Mouse (Mus musculus): ENCODE data around the gene Ipo4. TPM values are rescaled to one million over a fixed set of nuclear protein-coding genes. Genes with fewer than 3 reads are reported as not detected.

The Ipo4 gene
- total RNA-seq (2023), result 10.0 and 12.5 TPM in 2 replicates

DNA sequence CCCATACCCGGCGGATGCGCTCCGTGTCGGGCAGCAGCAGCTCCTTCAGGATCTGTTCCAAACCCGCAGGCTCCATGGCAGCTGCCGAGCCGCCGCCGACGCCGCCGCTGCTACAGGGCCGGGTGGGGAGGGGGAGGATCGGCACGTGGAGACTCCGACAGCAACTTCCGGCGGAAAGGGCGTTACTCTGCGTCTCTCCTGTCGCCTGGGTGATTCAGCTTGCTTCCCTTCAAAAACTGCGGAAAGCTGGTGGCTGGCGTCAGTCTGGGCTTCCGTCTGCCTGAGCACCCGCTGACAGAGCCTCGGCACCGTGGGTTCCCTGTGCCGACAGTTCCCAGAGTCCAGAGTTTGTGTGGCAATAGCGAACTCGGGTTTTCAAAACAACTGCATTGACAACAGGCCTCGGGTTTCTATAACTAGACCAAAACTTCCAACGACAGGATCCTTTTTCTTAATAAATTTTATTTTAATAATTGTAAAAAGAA lies at the start of gene Ipo4:
TSS of gene Ipo4 (minus strand) at position 435 of the 485 bp plus-strand sequence.

DNA sequence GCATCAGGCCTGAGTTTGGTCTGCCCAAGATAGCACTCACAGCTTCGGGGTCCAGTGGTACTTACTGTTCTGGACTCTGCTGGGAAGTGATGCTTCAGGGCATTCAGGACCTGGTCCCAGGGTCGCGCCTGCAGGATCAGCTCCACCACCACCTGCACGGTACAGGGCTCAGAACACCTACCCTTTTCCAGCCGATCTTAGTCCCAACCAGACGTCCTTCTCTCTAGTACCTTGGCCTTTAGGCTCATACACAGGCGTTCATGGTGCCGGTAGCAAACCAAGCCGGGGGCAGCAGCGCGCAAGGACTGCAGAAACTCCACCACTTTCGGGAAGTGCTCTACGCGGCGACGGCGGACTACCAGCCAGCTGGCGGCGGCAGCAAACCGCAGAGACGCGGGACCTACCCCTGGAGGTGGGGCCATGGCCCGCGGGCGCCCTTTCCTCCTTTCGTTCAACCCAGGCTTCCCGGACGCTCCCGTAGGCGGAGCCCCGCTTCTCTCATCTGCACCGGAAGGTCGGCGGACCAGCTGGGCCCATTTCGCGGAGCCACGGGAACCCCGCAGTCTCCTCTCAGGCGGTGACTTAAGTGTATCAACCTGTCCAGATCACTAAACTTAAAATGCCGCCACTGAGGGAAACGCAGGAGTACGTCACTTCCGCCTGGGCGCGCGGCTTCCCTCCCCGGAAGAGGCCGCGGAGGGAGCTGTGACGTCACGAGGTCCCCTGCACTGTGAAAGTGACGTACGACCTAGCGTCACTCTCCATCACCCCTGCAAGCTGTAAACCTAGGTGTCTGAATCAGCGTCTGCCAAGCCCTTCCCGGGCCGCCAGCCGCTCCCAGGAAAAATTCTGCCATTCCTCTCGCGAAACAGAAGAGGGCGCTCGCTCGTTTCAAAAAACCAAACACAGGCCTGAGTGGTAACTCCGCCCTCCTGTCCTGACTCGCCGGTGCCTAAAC lies 45.7 kb upstream of the Ipo4 start, which contains the start of gene Tinf2:
TSS of gene Tinf2 (minus strand) at position 661 of the 958 bp plus-strand sequence.

DNA sequence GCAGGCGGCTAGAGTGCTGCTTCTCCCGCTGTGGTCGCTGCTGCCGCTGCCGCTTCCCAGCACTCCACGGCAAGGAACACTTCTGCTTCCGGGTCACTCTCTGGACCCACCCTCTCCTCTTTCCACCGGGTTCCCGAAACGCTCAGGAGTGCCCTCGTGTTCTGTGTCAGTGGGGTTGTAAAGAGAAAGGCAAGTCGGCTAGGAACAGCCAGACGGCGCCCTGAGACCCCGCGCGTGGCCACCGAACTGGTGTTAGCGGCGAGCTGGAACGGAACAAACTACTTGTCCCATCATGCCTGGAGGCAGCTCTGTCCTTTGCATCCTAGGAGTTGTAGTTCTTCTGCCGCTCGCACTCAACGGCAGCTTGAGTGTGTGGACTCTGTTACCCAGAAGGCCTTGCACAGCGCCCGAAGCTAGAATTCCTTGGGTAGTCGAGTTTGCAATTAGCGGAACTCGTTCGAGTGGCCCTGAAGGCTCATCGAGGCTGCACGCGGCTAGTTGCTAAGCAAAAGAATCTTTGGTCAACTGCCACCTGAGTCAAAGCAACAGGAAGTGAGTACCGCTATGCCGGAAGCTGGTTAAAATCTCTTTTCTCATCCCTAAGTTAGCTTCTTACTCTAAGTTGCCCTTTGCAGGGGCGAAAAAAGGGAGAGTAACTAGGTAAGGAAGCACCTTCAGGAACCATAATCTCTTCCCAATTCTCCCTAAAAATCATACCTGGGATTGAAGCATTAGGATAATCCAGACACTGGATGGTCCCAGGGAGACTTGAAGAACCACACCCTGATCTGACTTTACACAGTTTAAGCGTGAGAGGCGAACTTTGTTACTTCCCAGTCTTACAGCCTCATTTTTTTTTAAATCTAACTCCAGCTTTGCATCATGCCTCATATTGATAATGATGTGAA lies 36.3 kb upstream of the Ipo4 start, which contains the start of the genes Gmpr2 and Nedd8:
TSS of gene Gmpr2 (plus strand) at position 109 of the 908 bp plus-strand sequence.
TSS of gene Nedd8 (minus strand) at position 292 of the 908 bp plus-strand sequence.

DNA sequence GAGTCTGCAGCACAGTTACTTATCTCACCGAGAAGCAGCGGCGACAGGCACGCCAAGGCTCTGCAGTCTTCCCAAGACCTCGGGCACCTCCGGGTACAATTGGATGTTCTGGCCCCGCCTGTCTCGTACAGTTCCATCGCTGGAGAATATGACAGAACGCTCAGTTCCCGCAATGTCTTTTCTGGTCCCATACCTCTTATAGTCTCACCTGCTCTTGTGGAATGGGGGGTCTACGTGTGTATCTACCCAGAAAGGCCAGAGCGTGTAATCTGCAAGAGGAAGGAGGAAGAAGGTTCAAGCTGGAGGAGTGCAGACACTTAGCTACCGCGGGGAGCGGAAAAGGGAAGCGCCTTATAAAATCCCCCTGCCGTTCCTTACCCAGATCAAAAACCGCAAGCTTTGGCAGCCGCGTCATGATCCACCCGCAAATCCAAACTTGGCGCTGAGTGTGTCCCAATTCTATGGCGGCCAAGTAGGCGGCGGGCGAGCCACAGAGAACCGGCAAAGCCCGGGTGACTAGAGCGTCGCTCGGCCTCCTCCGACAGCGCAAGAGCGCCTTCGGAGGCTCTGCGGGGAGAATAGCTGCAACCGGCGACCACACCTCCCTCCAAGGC lies 24.3 kb upstream of the Ipo4 start, which contains the start of gene Mdp1:
TSS of gene Mdp1 (minus strand) at position 549 of the 614 bp plus-strand sequence.

DNA sequence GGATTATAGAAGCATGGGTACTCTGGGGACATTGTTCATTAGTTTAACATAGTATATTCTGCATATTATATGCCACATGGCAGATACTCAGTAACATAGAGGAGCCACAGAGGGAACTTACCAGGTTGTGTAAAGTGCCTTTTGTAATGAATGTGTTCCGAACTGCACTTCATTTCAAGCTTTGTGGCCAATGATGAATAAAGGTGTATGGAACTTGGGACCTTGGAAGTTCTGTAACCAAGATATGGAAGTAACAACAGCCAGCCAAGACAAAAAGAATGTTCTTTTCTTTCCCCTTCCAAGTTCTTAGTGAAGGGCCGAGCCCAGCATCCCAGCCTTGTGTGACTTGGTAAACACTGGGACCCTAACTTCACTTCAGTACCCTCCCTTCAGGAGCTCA lies 14.1 kb upstream of the Ipo4 start, which contains the start of gene Tssk4:
TSS of gene Tssk4 (plus strand) at position 301 of the 400 bp plus-strand sequence.

DNA sequence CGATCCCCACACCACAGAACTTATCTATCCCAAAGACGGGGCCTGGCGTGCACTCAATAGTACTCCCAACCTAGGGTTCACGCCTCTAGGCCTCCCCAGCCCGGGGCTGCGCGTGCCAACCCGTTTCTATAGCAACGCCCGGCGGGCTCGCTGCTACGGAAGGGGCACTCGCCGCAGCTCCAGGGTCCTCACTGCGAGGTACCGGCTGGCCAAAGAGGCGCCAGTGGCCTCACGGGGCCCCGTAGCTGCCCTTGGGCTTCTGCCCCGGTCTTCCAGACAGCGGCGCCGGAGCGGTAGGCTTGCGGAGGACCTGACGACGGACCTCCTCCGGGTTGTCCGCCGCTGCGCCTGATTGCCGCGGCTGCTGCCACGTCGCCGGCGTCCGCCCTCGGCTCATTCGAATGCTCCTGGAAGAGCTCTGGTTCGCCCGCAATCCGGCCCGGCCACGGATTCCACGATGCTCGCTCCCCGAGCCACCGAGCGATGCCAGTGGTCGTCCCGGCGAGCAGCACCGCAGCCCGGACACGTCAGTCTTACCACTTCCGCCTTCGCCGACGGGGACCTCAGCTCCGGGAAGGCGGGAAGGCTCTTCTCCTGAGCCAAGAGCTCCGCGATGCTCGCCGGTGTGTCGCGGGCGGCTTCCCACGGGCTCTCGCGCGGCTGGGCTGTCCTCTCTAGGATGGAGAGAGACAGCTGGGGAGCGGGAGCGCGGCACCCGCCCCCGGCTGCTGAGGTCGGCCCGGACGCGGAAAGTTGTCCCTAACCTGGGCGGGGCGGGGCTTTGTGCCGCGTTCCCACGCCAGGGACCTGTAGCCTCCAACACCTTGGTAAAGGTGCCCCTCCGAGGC lies 7.5 kb upstream of the Ipo4 start, which contains the start of gene Tm9sf1:
TSS of gene Tm9sf1 (minus strand) at position 747 of the 848 bp plus-strand sequence.

DNA sequence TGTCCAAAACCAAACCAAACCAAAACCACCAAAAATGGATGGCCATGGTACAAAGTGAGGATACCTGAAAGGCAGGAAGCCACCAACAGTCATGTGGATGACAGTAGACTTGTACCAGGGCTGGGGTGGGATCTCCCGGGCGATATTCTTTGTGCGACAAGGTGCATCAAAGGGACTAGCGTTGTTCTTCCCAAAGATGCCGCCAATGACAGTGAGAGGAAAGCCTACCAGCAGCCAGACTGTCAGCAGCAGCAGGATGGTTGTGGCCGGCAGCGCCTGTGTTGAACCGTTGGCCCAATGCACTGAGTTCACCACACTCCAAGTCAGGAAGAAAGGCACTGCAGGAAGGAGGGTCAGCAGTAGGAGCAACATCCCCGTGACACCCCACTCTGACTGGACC lies 2.0 kb upstream of the Ipo4 start, which contains the start of gene Gm49378:
TSS of gene Gm49378 (minus strand) at position 101 of the 400 bp plus-strand sequence.

DNA sequence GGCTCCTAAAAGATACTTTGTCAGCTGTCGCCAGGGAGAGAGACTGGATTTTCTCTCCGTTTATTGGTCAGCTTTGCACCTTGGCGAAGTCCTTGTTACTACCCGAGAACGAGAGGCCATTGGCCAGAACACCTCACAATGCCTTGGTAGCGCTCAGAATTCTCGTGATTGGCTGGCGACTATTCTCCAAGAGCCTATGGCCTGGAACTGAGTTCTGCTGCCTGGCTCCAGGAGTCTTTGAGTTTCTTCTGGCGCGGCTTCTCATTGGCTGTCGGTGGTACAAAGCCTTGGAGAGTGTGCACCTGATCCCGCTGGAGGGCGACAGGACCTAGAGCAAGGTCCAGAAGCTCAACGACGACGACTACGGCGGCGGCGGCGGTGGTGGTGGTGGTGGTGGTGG lies 17.9 kb downstream of the Ipo4 start, which contains the start of gene Rec8:
TSS of gene Rec8 (plus strand) at position 216 of the 400 bp plus-strand sequence.

DNA sequence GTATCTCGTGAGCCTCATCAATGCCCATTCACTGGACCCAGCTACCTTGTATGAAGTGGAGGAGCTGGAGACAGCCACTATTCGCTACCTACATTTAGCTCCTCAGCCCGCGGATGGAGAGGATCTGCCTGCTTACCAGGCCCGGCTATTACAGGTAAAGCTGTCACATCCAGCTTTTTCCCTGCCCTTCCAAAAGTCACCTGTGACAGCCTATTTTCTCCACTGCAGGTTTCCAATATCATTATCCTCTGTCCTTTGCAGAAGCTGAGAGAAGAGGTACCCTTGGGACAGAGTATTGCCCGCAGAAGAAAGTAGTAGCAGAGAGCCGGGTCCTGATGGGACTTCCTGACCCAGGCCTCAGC lies 32.5 kb downstream of the Ipo4 start, which contains the start of gene Irf9:
TSS of gene Irf9 (plus strand) at position 301 of the 362 bp plus-strand sequence.

DNA sequence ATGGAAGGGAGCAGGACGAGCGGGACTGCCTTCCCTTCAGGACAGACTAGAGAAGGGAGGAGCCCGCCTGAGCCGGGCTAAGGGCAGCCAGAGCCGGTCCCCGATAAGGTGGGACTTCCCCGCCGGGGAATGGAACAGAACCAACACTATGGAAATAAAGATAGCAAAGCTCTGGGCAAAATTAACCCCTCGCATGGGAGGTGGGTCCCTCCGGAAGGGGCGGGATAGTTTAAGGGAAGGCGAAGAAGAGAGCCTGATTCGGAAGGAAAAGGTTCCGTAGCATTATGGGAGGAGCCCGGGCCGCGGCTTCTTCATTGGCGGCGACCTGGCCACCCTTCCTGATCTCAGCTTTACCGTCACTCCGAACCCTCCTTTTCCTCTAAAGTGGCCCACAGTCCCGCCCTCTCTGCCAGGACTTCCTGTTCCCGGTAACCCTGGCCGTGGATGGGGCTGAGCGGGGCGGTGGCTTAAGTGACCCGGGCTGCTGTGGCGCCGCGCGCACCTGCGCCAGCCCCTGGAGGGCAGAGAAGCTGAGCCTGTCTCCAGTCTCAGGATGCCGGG lies 44.3 kb downstream of the Ipo4 start, which contains the start of gene Rnf31:
TSS of gene Rnf31 (plus strand) at position 378 of the 561 bp plus-strand sequence.

DNA sequence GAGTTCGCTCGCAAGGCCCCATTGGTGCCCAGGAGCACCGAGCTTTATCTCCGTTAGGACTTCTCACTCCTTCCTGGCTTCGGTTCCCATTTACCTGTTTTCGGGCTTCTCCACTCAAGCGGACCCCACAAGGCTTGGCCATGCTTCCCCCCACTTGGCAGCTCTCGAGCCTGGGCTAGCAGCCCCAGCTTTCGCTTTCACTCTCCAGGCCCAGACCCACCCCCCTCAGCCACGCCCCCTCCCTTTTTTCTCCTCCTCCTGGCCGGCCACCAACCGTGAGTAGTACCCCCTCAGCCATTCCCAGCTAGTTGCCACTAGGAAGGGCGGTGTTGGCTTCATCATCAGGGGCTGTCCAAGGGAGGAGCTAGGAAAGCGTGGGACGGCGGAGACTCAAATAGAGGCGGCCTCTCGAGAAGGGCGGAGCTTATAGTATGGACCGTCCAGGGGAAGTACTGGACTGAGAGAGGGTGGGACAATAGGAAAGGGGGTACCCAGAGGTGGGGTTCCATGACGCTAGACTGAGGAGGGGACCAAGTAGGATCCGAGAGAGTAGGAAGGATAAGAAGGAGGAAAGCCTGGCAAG lies 44.9 kb downstream of the Ipo4 start, which contains the start of gene Psme2:
TSS of gene Psme2 (minus strand) at position 366 of the 583 bp plus-strand sequence.

DNA sequence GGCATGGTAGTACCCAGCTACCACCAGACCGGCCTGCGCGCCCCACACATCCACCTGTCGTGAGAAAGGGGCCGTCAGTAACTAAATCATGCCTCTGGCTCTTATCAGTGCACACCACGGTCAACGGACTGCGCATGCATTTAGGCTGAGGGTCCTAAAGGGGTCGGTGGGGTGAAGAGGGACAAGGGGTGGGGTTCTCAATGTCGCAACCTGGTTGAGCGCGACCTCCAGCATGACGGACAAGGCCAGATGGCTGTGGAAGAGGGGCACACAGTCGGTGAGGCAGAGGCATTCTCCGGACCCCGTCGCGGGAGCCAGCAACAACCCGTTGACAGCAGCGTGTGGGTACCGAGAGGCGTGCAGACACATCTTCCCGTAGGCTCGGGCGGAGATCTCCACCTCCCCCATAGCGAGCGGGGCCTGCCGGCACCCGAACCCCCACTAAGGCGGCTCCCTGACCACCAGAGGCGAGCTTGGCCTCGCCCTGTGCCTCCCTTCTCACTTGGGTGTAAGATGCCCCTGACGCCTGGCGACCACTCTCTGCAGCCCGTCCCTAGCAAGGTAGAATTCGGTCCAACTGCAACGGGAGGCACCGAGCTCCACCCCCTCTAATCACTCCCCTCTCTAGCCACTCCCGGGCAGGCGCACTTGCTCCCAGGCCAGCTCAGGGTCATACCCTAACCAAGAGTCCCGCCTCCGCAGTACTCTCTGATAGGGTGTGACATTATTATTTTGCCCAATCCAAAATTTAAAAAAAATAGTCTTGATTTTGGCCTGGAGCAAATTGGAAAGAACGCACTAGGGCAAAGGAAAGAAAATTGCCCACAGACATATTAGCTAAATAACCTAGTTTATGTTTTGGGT lies 50.8 kb downstream of the Ipo4 start, which contains the start of gene Emc9:
TSS of gene Emc9 (minus strand) at position 601 of the 864 bp plus-strand sequence.

DNA sequence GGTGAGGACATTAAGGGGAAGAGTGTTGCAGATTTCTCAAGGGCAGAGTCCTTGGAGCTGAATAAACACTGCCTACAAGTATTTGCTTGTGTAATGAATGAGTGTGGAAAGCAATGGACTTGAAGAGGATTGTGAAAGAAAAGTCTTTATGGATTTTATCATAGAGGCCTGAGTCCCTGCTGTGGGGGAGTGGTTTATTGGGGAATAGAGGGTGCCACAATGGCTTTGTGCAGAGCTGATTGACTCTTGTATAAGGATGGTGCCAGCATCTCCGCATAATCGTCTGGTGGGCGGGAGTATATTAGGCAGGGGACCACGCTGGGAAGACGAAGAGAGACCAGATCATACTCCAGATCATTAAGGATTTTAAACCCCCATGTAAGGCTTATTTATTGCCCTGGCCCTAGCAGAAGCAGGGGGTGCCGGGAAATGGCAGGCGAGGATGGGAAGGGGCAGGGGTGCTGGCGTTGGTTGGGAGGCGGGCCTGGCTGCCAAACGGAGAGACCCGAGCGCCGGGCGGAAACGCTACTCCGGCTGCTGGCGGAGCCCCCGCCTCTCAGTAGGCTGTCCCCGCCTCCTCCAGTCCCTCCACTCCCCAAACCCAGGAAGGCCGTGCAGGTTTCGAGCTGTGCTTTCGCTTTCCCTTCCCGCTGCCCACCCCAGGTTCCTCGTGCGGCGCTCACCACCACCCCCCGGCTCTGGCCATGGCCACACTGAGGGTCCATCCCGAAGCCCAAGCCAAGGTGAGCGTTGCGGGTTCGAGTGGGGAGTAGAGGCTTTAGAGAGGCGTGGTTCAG lies 57.7 kb downstream of the Ipo4 start, which contains the start of gene Psme1:
TSS of gene Psme1 (plus strand) at position 253 of the 797 bp plus-strand sequence.

Other genes with a start within 250 kb of the Ipo4 start
- 12.9 and 13.7 TPM in 2 replicates for gene Dhrs4, start 157.2 kb downstream of the Ipo4 start, total RNA-seq (2023)
- not detected in 2 replicates for gene Carmil3, start 145.3 kb downstream of the Ipo4 start, total RNA-seq (2023)
- gene Cpne6, start 125.5 kb downstream of the Ipo4 start, total RNA-seq (2023), result not detected in 2 replicates
- gene Nrl, start 111.0 kb downstream of the Ipo4 start, total RNA-seq (2023), result not detected in 2 replicates
- gene Pck2, start 95.7 kb downstream of the Ipo4 start, total RNA-seq (2023), result 14.4 and 20.4 TPM in 2 replicates
- gene Dcaf11, start 76.0 kb downstream of the Ipo4 start, total RNA-seq (2023), result 44.0 and 53.0 TPM in 2 replicates
- 1.2 and 2.0 TPM in 2 replicates for gene A730061H03Rik, start 75.6 kb downstream of the Ipo4 start, total RNA-seq (2023)
- gene Fitm1, start 60.3 kb downstream of the Ipo4 start, total RNA-seq (2023), result not detected in 2 replicates
- gene Psme1, start 57.8 kb downstream of the Ipo4 start, total RNA-seq (2023), result 122 and 139 TPM in 2 replicates
- gene Emc9, start 50.7 kb downstream of the Ipo4 start, total RNA-seq (2023), result 1.5 and 1.8 TPM in 2 replicates
- gene Psme2, start 44.8 kb downstream of the Ipo4 start, total RNA-seq (2023), result 174 and 199 TPM in 2 replicates
- 49.9 and 68.0 TPM in 2 replicates for gene Rnf31, start 44.2 kb downstream of the Ipo4 start, total RNA-seq (2023)
- 49.8 and 55.5 TPM in 2 replicates for gene Irf9, start 32.4 kb downstream of the Ipo4 start, total RNA-seq (2023)
- 0.22 TPM in 1 of 2 replicates, not detected in the other for gene Rec8, start 17.9 kb downstream of the Ipo4 start, total RNA-seq (2023)
- gene Gm49378, start 1.9 kb upstream of the Ipo4 start, total RNA-seq (2023), result 1.5 and 2.2 TPM in 2 replicates
- 29.1 and 33.0 TPM in 2 replicates for gene Tm9sf1, start 7.8 kb upstream of the Ipo4 start, total RNA-seq (2023)
- 1.3 and 1.7 TPM in 2 replicates for gene Tssk4, start 14.2 kb upstream of the Ipo4 start, total RNA-seq (2023)
- gene Mdp1, start 24.6 kb upstream of the Ipo4 start, total RNA-seq (2023), result 9.4 and 11.2 TPM in 2 replicates
- 12.0 and 12.3 TPM in 2 replicates for gene Gmpr2, start 36.0 kb upstream of the Ipo4 start, total RNA-seq (2023)
- 129 and 152 TPM in 2 replicates for gene Nedd8, start 36.2 kb upstream of the Ipo4 start, total RNA-seq (2023)
- 47.7 and 63.8 TPM in 2 replicates for gene Tinf2, start 45.9 kb upstream of the Ipo4 start, total RNA-seq (2023)
- gene Tgm1, start 78.0 kb upstream of the Ipo4 start, total RNA-seq (2023), result 2.1 and 2.6 TPM in 2 replicates
- gene Rabggta, start 86.3 kb upstream of the Ipo4 start, total RNA-seq (2023), result 23.7 and 38.4 TPM in 2 replicates
- gene Dhrs1, start 109.7 kb upstream of the Ipo4 start, total RNA-seq (2023), result 47.8 and 56.7 TPM in 2 replicates
- 12.1 and 17.3 TPM in 2 replicates for gene Nop9, start 109.7 kb upstream of the Ipo4 start, total RNA-seq (2023)
- 0.77 TPM in 1 of 2 replicates, not detected in the other for gene Cideb, start 122.5 kb upstream of the Ipo4 start, total RNA-seq (2023)
- gene Ltb4r2, start 125.5 kb upstream of the Ipo4 start, total RNA-seq (2023), result 0.43 and 1.0 TPM in 2 replicates
- gene Ltb4r1, start 130.0 kb upstream of the Ipo4 start, total RNA-seq (2023), result 203 and 207 TPM in 2 replicates
- 0.63 TPM in 1 of 2 replicates, not detected in the other for gene Adcy4, start 148.1 kb upstream of the Ipo4 start, total RNA-seq (2023)
- 42.5 and 50.7 TPM in 2 replicates for gene Ripk3, start 152.9 kb upstream of the Ipo4 start, total RNA-seq (2023)
- gene Nfatc4, start 187.2 kb upstream of the Ipo4 start, total RNA-seq (2023), result not detected in 2 replicates
- gene Nynrin, start 218.1 kb upstream of the Ipo4 start, total RNA-seq (2023), result 1.1 and 3.0 TPM in 2 replicates
- 0.48 and 0.54 TPM in 2 replicates for gene Cbln3, start 248.4 kb upstream of the Ipo4 start, total RNA-seq (2023)
- gene Khnyn, start 249.0 kb upstream of the Ipo4 start, total RNA-seq (2023), result 107 and 146 TPM in 2 replicates